Mouse (Mus musculus) cortical plate, adult 2 months (tissue): ENCODE measurements around the gene Mdga2. TPM values are rescaled to one million over a fixed set of nuclear protein-coding genes. Genes with fewer than 3 reads are reported as not detected.

Experiments used
- H3K27ac ChIP-seq: fragments of 200-500 bp; 2 replicates; pipeline ENCODE4 v1.5.1; 2012; ENCODE audit warnings: low read length, control low read depth, inconsistent platforms; ENCODE audit not compliant: insufficient read depth
- H3K4me1 ChIP-seq: fragments of 200-500 bp; 2 replicates; pipeline ENCODE4 v1.6.1; 2011; ENCODE audit warnings: low read length; ENCODE audit not compliant: control insufficient read depth, insufficient read depth
- H3K4me3 ChIP-seq: fragments of 200-500 bp; 2 replicates; pipeline ENCODE4 v1.5.1; 2011; ENCODE audit warnings: mild to moderate bottlenecking, low read length, control low read depth; ENCODE audit not compliant: insufficient read depth
- CTCF ChIP-seq: fragments of 200-500 bp; IDR thresholded peaks from 2 replicates; pipeline ENCODE4 v1.5.1; 2011; ENCODE audit warnings: mild to moderate bottlenecking, control low read depth, low read length; ENCODE audit not compliant: insufficient read depth; ENCODE audit errors: extremely low read depth
- POLR2A ChIP-seq: fragments of 200-500 bp; IDR thresholded peaks from 2 replicates; pipeline ENCODE4 v1.6.1; 2011; ENCODE audit warnings: mild to moderate bottlenecking, low read length, control low read depth; ENCODE audit not compliant: insufficient read depth; ENCODE audit errors: extremely low read depth
- polyA plus RNA-seq: library from polyadenylated mRNA; depleted of rRNA; stranded (reverse); fragments of >200 nt; gene quantifications from 2 replicates; pipeline ENCODE4 v1.2.3, GENCODE M21; 2012

The Mdga2 gene
- polyA plus RNA-seq, 1 experiment: 22.1 TPM

DNA sequence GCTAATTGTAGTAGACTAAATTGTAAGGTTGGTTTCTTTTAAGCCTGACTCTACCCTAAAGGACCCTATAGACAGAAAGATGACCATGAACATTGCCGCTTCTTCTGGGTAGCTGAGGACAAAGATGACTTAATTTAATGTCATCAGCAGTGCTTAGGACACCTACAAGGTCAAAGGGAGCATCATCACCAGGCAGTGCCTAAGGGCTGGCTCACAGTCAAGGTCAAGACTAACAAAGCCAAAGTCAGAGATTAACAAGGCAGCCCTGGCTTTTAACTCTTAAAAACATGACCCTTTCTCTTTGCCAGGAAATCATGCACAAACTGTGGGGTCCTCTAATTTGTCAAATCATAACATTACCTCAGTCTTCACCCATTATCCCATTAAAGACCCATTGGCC is 657.0 kb downstream of the Mdga2 start:
- no peak for TF ChIP-seq CTCF
- no peak for TF ChIP-seq POLR2A
- no peaks in the 10 kb centered on the region for H3K4me1 ChIP-seq
- H3K27ac ChIP-seq: no peak overlapping the region
- H3K4me3 ChIP-seq: no peak overlapping the region

DNA sequence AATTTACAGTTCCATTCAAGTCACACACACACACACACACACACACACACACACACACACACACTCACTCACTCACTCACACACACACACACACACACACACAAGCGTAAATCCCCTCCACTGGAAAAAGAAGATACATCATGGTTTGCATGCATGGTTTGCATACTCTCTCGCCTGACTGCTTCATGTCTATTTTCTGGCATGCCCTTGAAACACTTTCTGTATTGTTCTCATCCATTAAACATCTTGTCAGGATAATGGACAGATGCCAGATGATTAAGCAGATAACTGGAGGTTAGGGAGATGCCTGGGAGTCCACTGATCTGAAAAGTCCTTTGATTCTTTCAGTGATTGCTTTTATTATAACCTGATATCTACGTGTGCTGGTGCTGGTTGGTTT is 665.5 kb downstream of the Mdga2 start:
- H3K27ac ChIP-seq: no peak overlapping the region
- TF ChIP-seq POLR2A (no peak), CTCF (no peak)
- no peak overlapping the region for H3K4me3 ChIP-seq
- H3K4me1 ChIP-seq: no peaks in the 10 kb centered on the region

GRCm38 (mm10) chr12:66556178-66556820 is 666.0 kb downstream of the Mdga2 start:
- TF ChIP-seq POLR2A (no peak), CTCF (no peak)
- H3K4me3 ChIP-seq: no peak overlapping the region
- H3K4me1 ChIP-seq: no peaks in the 10 kb centered on the region
- H3K27ac ChIP-seq: no peak overlapping the region

GRCm38 (mm10) chr12:66524973-66525372 is 697.4 kb downstream of the Mdga2 start:
- Histone ChIP-seq H3K4me1 (no peaks in the 10 kb centered on the region), H3K27ac (no peak overlapping the region), H3K4me3 (no peak overlapping the region)
- no peak for TF ChIP-seq CTCF

GRCm38 (mm10) chr12:66499258-66499657 is 723.1 kb downstream of the Mdga2 start:
- no peak overlapping the region for H3K27ac ChIP-seq
- no peak for TF ChIP-seq POLR2A
- no peak for TF ChIP-seq CTCF
- H3K4me3 ChIP-seq: no peak overlapping the region
- H3K4me1 ChIP-seq: no peaks in the 10 kb centered on the region

- H3K4me1 ChIP-seq: no peaks in the 10 kb centered on the region
- TF ChIP-seq CTCF (no peak), POLR2A (no peak)
- no peak overlapping the region for H3K27ac ChIP-seq
- H3K4me3 ChIP-seq: no peak overlapping the region
These were observed 751.5 kb downstream of the Mdga2 start for GRCm38 (mm10) chr12:66470868-66471267.

DNA sequence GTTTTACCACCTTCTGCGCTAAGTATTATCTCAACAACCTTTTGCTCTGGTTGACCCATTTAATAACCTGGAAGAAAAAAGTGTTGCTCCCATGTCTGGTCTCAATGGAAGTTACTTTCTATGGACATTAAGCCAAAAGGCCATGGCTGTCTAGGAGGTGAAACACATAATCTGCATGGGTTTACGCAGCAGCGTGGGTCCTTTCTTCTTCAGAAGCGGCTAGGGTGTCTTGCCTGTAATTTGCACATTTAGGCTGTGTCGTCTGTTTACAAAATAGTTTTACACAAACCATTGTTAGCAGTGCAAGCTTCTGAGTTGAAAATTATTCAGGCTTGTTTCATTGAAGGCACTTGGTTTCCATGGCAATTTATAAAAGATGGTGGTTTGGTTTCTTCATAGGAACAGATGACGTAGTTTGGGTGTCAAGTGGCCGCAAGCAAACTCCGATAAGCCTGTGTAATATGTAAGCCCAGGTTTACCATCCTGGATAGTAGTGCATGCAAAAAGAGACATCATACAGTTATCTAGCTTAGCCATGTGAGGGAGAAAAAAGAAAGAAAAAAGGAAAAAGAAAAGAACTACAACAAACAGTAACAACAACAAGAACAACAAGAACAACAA is 752.0 kb downstream of the Mdga2 start:
- H3K4me3 ChIP-seq: no peak overlapping the region
- no peak for TF ChIP-seq POLR2A
- TF ChIP-seq CTCF: no peak
- no peaks in the 10 kb centered on the region for H3K4me1 ChIP-seq
- H3K27ac ChIP-seq: no peak overlapping the region

- TF ChIP-seq CTCF (no peak), POLR2A (no peak)
- no peak overlapping the region for H3K27ac ChIP-seq
- no peaks in the 10 kb centered on the region for H3K4me1 ChIP-seq
- no peak overlapping the region for H3K4me3 ChIP-seq
These were observed 756.8 kb downstream of the Mdga2 start for GRCm38 (mm10) chr12:66465516-66465915.

DNA sequence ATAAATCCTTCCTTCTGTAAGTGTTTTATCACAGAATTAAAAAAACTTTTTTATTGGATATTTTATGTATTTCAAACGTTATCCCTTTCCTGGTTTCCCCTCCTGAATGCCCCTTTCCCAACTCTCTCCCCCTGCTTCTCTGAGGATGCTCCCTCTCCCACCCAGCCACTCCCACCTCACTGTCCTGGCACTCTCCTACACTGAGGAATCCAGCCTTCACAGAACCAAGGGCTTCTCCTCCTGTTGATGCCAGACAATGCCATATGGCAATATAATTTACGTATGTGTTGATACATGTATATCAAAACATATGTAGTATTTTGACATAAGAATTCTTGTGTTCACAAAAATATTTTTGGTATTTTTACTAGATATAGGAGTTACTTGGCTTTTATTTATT is 779.0 kb downstream of the Mdga2 start:
- TF ChIP-seq CTCF (no peak), POLR2A (no peak)
- Histone ChIP-seq H3K27ac (no peak overlapping the region), H3K4me1 (no peaks in the 10 kb centered on the region), H3K4me3 (no peak overlapping the region)
